Mouse (Mus musculus): ENCODE data around the gene Pgghg. TPM values are rescaled to one million over a fixed set of nuclear protein-coding genes. Genes with fewer than 3 reads are reported as not detected.

Gene Pgghg
- polyA plus RNA-seq, 1 experiment from 2014 or later = 22.6 TPM

- no peak for DNase-seq
- ATAC-seq (ENCODE audit: insufficient read depth) = no peak
- Histone ChIP-seq H3K9ac (no peak overlapping the region), H3K36me3 (ENCODE audit: insufficient read depth) (no peaks in the 10 kb centered on the region), H3K9me3 (ENCODE audit: low read depth, low read length) (no peaks in the 10 kb centered on the region), H3K27ac (ENCODE audit: low read depth) (no peak overlapping the region), H3K27me3 (ENCODE audit: insufficient read depth, low read length) (peaks cover 55% of the 10 kb centered on the region), H3K4me1 (ENCODE audit: insufficient read depth) (no peaks in the 10 kb centered on the region), H3K4me3 (ENCODE audit: low read depth, low read length) (peak overlapping the region; percentile 32), H3K4me2 (peak overlapping the region; percentile 61)
- TF ChIP-seq CTCF (IDR thresholded peaks at IDR 0.05; ENCODE audit: low read depth) = no peak
- WGBS = 24% methylated on average over 30 of the region's 30 CpGs
These were observed 18.0 kb upstream of the Pgghg start for GRCm38 (mm10) chr7:140923070-140923775.

GRCm38 (mm10) chr7:140927181-140927580 is 14.0 kb upstream of the Pgghg start:
- no peak overlapping the region for H3K4me3 ChIP-seq (ENCODE audit: low read depth, low read length)
- no peaks in the 10 kb centered on the region for H3K36me3 ChIP-seq (ENCODE audit: insufficient read depth)
- H3K4me1 ChIP-seq (ENCODE audit: insufficient read depth) = no peaks in the 10 kb centered on the region
- H3K27me3 ChIP-seq (ENCODE audit: insufficient read depth, low read length) = peaks cover 26% of the 10 kb centered on the region
- H3K9ac ChIP-seq = no peak overlapping the region
- no peak for TF ChIP-seq CTCF (IDR thresholded peaks at IDR 0.05; ENCODE audit: low read depth)
- no peak overlapping the region for H3K27ac ChIP-seq (ENCODE audit: low read depth)
- no peak for ATAC-seq (ENCODE audit: insufficient read depth)
- H3K9me3 ChIP-seq (ENCODE audit: low read depth, low read length) = no peaks in the 10 kb centered on the region
- no peak overlapping the region for H3K4me2 ChIP-seq
- no peak for DNase-seq
- 83% methylated on average over 6 of the region's 6 CpGs for WGBS

- Histone ChIP-seq H3K27me3 (ENCODE audit: insufficient read depth, low read length) (no peaks in the 10 kb centered on the region), H3K4me3 (ENCODE audit: low read depth, low read length) (no peak overlapping the region), H3K9me3 (ENCODE audit: low read depth, low read length) (no peaks in the 10 kb centered on the region), H3K9ac (no peak overlapping the region), H3K4me2 (no peak overlapping the region), H3K36me3 (ENCODE audit: insufficient read depth) (no peaks in the 10 kb centered on the region), H3K27ac (ENCODE audit: low read depth) (no peak overlapping the region), H3K4me1 (ENCODE audit: insufficient read depth) (peaks cover 15% of the 10 kb centered on the region; the same call in 1 of the 2 replicates)
- DNase-seq (no peak), ATAC-seq (ENCODE audit: insufficient read depth) (no peak)
- 41% methylated on average over 3 of the region's 3 CpGs for WGBS
- no peak; the same call in 1 of the 2 replicates for TF ChIP-seq CTCF (IDR thresholded peaks at IDR 0.05; ENCODE audit: low read depth)
These were observed 2.8 kb upstream of the Pgghg start for GRCm38 (mm10) chr7:140938436-140938835.

GRCm38 (mm10) chr7:140938896-140939295 is 2.3 kb upstream of the Pgghg start:
- Histone ChIP-seq H3K36me3 (ENCODE audit: insufficient read depth) (no peaks in the 10 kb centered on the region), H3K27ac (ENCODE audit: low read depth) (no peak overlapping the region), H3K4me2 (no peak overlapping the region; the same call in 1 of the 2 replicates), H3K4me3 (ENCODE audit: low read depth, low read length) (no peak overlapping the region), H3K4me1 (ENCODE audit: insufficient read depth) (peaks cover 15% of the 10 kb centered on the region; the same call in 1 of the 2 replicates), H3K27me3 (ENCODE audit: insufficient read depth, low read length) (no peaks in the 10 kb centered on the region), H3K9me3 (ENCODE audit: low read depth, low read length) (no peaks in the 10 kb centered on the region), H3K9ac (no peak overlapping the region)
- TF ChIP-seq CTCF (IDR thresholded peaks at IDR 0.05; ENCODE audit: low read depth) = no peak
- no peak for ATAC-seq (ENCODE audit: insufficient read depth)
- 28% methylated on average over 2 of the region's 2 CpGs for WGBS
- no peak for DNase-seq

- peak; percentile 81 for DNase-seq
- Histone ChIP-seq H3K36me3 (ENCODE audit: insufficient read depth) (peaks cover under 1% of the 10 kb centered on the region; the same call in 1 of the 2 replicates), H3K4me3 (ENCODE audit: low read depth, low read length) (no peak overlapping the region), H3K9ac (peak overlapping the region; percentile 13; the same call in 1 of the 2 replicates), H3K4me1 (ENCODE audit: insufficient read depth) (peaks cover 15% of the 10 kb centered on the region; the same call in 1 of the 2 replicates), H3K27ac (ENCODE audit: low read depth) (peak overlapping the region; percentile 68; the same call in 1 of the 2 replicates), H3K9me3 (ENCODE audit: low read depth, low read length) (no peaks in the 10 kb centered on the region), H3K27me3 (ENCODE audit: insufficient read depth, low read length) (no peaks in the 10 kb centered on the region), H3K4me2 (peak overlapping the region; percentile 45)
- no peak for TF ChIP-seq CTCF (IDR thresholded peaks at IDR 0.05; ENCODE audit: low read depth)
- peak; percentile 60 for ATAC-seq (ENCODE audit: insufficient read depth)
- WGBS = 7% methylated on average over 8 of the region's 8 CpGs
These were observed 1.5 kb upstream of the Pgghg start for GRCm38 (mm10) chr7:140939669-140940171.

- no peak; the same call in 1 of the 2 replicates for ATAC-seq (ENCODE audit: insufficient read depth)
- H3K27me3 ChIP-seq (ENCODE audit: insufficient read depth, low read length) = no peaks in the 10 kb centered on the region
- H3K4me3 ChIP-seq (ENCODE audit: low read depth, low read length) = peak overlapping the region; percentile 52
- H3K27ac ChIP-seq (ENCODE audit: low read depth) = peak overlapping the region; percentile 95
- peaks cover 24% of the 10 kb centered on the region for H3K36me3 ChIP-seq (ENCODE audit: insufficient read depth)
- DNase-seq = no peak
- H3K4me1 ChIP-seq (ENCODE audit: insufficient read depth) = peaks cover 15% of the 10 kb centered on the region; the same call in 1 of the 2 replicates
- H3K9me3 ChIP-seq (ENCODE audit: low read depth, low read length) = no peaks in the 10 kb centered on the region
- 37% methylated on average over 9 of the region's 9 CpGs for WGBS
- peak overlapping the region; percentile 73 for H3K9ac ChIP-seq
- H3K4me2 ChIP-seq = peak overlapping the region; percentile 87
- no peak for TF ChIP-seq CTCF (IDR thresholded peaks at IDR 0.05; ENCODE audit: low read depth)
These were observed 1.1 kb downstream of the Pgghg start for GRCm38 (mm10) chr7:140942341-140942740.

GRCm38 (mm10) chr7:140942811-140943210 is 1.6 kb downstream of the Pgghg start:
- Histone ChIP-seq H3K4me3 (ENCODE audit: low read depth, low read length) (no peak overlapping the region), H3K27me3 (ENCODE audit: insufficient read depth, low read length) (no peaks in the 10 kb centered on the region), H3K9ac (no peak overlapping the region), H3K4me1 (ENCODE audit: insufficient read depth) (peaks cover 15% of the 10 kb centered on the region; the same call in 1 of the 2 replicates), H3K4me2 (peak overlapping the region; percentile 87), H3K36me3 (ENCODE audit: insufficient read depth) (peaks cover 29% of the 10 kb centered on the region), H3K27ac (ENCODE audit: low read depth) (peak overlapping the region; percentile 95; the same call in 1 of the 2 replicates), H3K9me3 (ENCODE audit: low read depth, low read length) (no peaks in the 10 kb centered on the region)
- 83% methylated on average over 10 of the region's 10 CpGs for WGBS
- no peak for TF ChIP-seq CTCF (IDR thresholded peaks at IDR 0.05; ENCODE audit: low read depth)
- DNase-seq (no peak), ATAC-seq (ENCODE audit: insufficient read depth) (no peak)

All from lung, embryonic 14.5 days (tissue).